Mouse (Mus musculus) adrenal gland, postnatal 25 days (tissue): ENCODE results near the gene Snx1. TPM values are rescaled to one million over a fixed set of nuclear protein-coding genes. Genes with fewer than 3 reads are reported as not detected.
A peak's percentile ranks its signal among the peaks of the same experiment; 100 is the strongest.

Source experiments
- DNase-seq: peaks from one replicate; pipeline ENCODE4 v3.0.0; 2021; ENCODE audit warnings: mixed read lengths
- long read RNA-seq: library from polyadenylated mRNA; stranded (forward); transcript quantifications from one replicate; pipeline ENCODE4 v2.0.0, GENCODE M21; 2021
- total RNA-seq: library from RNA; stranded (reverse); gene quantifications from 2 replicates; pipeline ENCODE4 v1.2.3, GENCODE M21; 2021

Gene Snx1
- total RNA-seq = 102 and 125 TPM in 2 replicates
- long read RNA-seq, transcript Snx1-201 (15 exons, 2,073 nt) = major isoform, 149 of 169 reads
- long read RNA-seq, partial matches to known transcripts = 6 of 169 reads
- long read RNA-seq, other reads (novel, unspliced or antisense) = 14 of 169 reads

- peak; percentile 87 for DNase-seq
Measured at GRCm38 (mm10) chr9:66126456-66127192, at the start of gene Snx1, which contains the start of gene Ciao2a. Gene Snx1 (minus strand): TSS chr9:66126587. Gene Ciao2a (plus strand): TSS chr9:66126611.

GRCm38 (mm10) chr9:66174985-66175384 is 48.6 kb upstream of the Snx1 start:
- DNase-seq = no peak

GRCm38 (mm10) chr9:66173316-66173855 is 47.0 kb upstream of the Snx1 start:
- DNase-seq = no peak

GRCm38 (mm10) chr9:66171275-66171921 is 45.0 kb upstream of the Snx1 start:
- DNase-seq = no peak

- no peak for DNase-seq
Measured at GRCm38 (mm10) chr9:66170506-66170905, 44.1 kb upstream of the Snx1 start.

- DNase-seq = no peak
Measured at GRCm38 (mm10) chr9:66168233-66168632, 41.8 kb upstream of the Snx1 start.

GRCm38 (mm10) chr9:66167222-66167621 is 40.8 kb upstream of the Snx1 start:
- no peak for DNase-seq

- peak; percentile 21 for DNase-seq
Measured at GRCm38 (mm10) chr9:66162995-66163394, 36.6 kb upstream of the Snx1 start.

- no peak for DNase-seq
Measured at GRCm38 (mm10) chr9:66160155-66160554, 33.8 kb upstream of the Snx1 start.

- no peak for DNase-seq
Measured at GRCm38 (mm10) chr9:66158885-66159430, 32.6 kb upstream of the Snx1 start.

GRCm38 (mm10) chr9:66157958-66158830 is 31.8 kb upstream of the Snx1 start, which contains the start of gene Dapk2:
Gene Dapk2 (plus strand): TSS chr9:66158223.
- DNase-seq = peak; percentile 92

- no peak for DNase-seq
Measured at GRCm38 (mm10) chr9:66155534-66155933, 29.1 kb upstream of the Snx1 start.

- DNase-seq = no peak
Measured at GRCm38 (mm10) chr9:66154013-66154412, 27.6 kb upstream of the Snx1 start.

GRCm38 (mm10) chr9:66153594-66153993 is 27.2 kb upstream of the Snx1 start:
- no peak for DNase-seq

GRCm38 (mm10) chr9:66152011-66152410 is 25.6 kb upstream of the Snx1 start:
- DNase-seq = no peak

GRCm38 (mm10) chr9:66146141-66146540 is 19.8 kb upstream of the Snx1 start:
- no peak for DNase-seq

GRCm38 (mm10) chr9:66144248-66144647 is 17.9 kb upstream of the Snx1 start:
- peak; percentile 44 for DNase-seq

GRCm38 (mm10) chr9:66142265-66142664 is 15.9 kb upstream of the Snx1 start:
- no peak for DNase-seq

GRCm38 (mm10) chr9:66138193-66138592 is 11.8 kb upstream of the Snx1 start:
- no peak for DNase-seq

GRCm38 (mm10) chr9:66135967-66136366 is 9.6 kb upstream of the Snx1 start:
- no peak for DNase-seq

- DNase-seq = no peak
Measured at GRCm38 (mm10) chr9:66131466-66131865, 5.1 kb upstream of the Snx1 start.

- no peak for DNase-seq
Measured at GRCm38 (mm10) chr9:66127884-66128283, 1.5 kb upstream of the Snx1 start.
